Mouse (Mus musculus): ENCODE results near the gene Pmm1. TPM values are rescaled to one million over a fixed set of nuclear protein-coding genes. Genes with fewer than 3 reads are reported as not detected.

Pmm1 gene
- polyA plus RNA-seq, 1 experiment = 104 TPM

DNA sequence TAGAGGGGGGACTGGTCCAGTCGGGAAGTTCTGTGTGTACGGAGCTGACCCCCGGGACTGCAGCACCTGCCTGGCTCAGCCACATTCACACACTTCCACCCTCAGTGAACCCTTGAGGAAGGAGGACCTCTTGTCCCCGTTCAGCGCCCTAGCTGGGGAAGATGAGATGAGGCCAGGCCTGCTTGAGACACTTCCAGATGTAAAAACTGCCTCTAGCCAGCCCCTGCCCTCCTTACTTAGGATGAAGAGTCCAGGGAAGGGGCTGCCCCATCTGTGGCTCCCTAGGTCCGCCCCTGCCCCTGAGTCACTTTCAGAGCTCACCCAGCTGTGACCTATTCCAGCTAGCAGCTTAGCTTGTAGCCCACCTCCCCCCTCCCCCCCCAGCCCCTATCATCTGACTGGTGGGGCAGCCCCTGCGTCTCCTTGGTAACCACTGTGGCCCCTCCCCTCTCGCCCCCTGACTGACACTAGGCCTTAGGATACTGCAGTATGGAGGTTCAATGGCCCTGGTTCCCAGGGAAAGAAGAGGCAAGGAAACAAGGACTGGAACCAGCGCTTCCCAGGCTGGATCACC is 17.5 kb downstream of the Pmm1 start:
- Histone ChIP-seq H3K4me2 (ENCODE audit: low read depth) (no peak overlapping the region), H3ac (ENCODE audit: control insufficient read depth, insufficient read length) (no peak overlapping the region), H3K36me3 (ENCODE audit: control insufficient read depth, insufficient read depth) (no peaks in the 10 kb centered on the region), H3K4me3 (no peak overlapping the region), H3K27me3 (ENCODE audit: control insufficient read depth, insufficient read depth, insufficient read length) (no peaks in the 10 kb centered on the region), H3K79me2 (ENCODE audit: control insufficient read depth, insufficient read depth) (no peaks in the 10 kb centered on the region)
- TF ChIP-seq CEBPB (IDR thresholded peaks at IDR 0.05; ENCODE audit: insufficient read depth, poor library complexity, severe bottlenecking) = no peak
- no peak for TF ChIP-seq MAX (IDR thresholded peaks at IDR 0.05; ENCODE audit: low read depth)
- no peak for TF ChIP-seq USF1 (IDR thresholded peaks at IDR 0.05; ENCODE audit: low read depth)
- no peak for TF ChIP-seq POLR2A (IDR thresholded peaks at IDR 0.05; ENCODE audit: insufficient read length, low read depth)

GRCm38 (mm10) chr15:81941010-81941409 is 19.7 kb downstream of the Pmm1 start:
- no peak overlapping the region for H3ac ChIP-seq (ENCODE audit: control insufficient read depth, insufficient read length)
- H3K4me2 ChIP-seq (ENCODE audit: low read depth) = no peak overlapping the region
- no peaks in the 10 kb centered on the region for H3K36me3 ChIP-seq (ENCODE audit: control insufficient read depth, insufficient read depth)
- no peak for TF ChIP-seq TCF3 (IDR thresholded peaks at IDR 0.05; ENCODE audit: insufficient read length, low read depth)
- no peak for TF ChIP-seq TCF12 (IDR thresholded peaks at IDR 0.05; ENCODE audit: insufficient read depth, poor library complexity, severe bottlenecking)
- no peak for TF ChIP-seq REST (IDR thresholded peaks at IDR 0.05; ENCODE audit: insufficient read depth, insufficient read length)
- TF ChIP-seq POLR2AphosphoS2 (IDR thresholded peaks at IDR 0.05; ENCODE audit: insufficient read length, low read depth) = no peak
- TF ChIP-seq POLR2A (IDR thresholded peaks at IDR 0.05; ENCODE audit: insufficient read length, low read depth) = no peak
- no peak for TF ChIP-seq USF1 (IDR thresholded peaks at IDR 0.05; ENCODE audit: low read depth)
- TF ChIP-seq CEBPB (IDR thresholded peaks at IDR 0.05; ENCODE audit: insufficient read depth, poor library complexity, severe bottlenecking) = no peak
- TF ChIP-seq MYOG (IDR thresholded peaks at IDR 0.05; ENCODE audit: control insufficient read depth in 1 of 3, insufficient read depth in 1 of 3, insufficient read length in 2 of 3, low read depth in 2 of 3) = no peak
- no peak for TF ChIP-seq E2F4 (IDR thresholded peaks at IDR 0.05; ENCODE audit: insufficient read depth)
- H3K27me3 ChIP-seq (ENCODE audit: control insufficient read depth, insufficient read depth, insufficient read length) = no peaks in the 10 kb centered on the region
- no peaks in the 10 kb centered on the region for H3K79me2 ChIP-seq (ENCODE audit: control insufficient read depth, insufficient read depth)
- H3K4me3 ChIP-seq = no peak overlapping the region

- TF ChIP-seq MYOD1 (IDR thresholded peaks at IDR 0.05; ENCODE audit: control insufficient read depth in 1 of 3, insufficient read length in 2 of 3, low read depth in 2 of 3) (no peak), E2F4 (IDR thresholded peaks at IDR 0.05; ENCODE audit: insufficient read depth) (no peak), POLR2A (IDR thresholded peaks at IDR 0.05; ENCODE audit: insufficient read length, low read depth) (no peak), SRF (IDR thresholded peaks at IDR 0.05; ENCODE audit: control insufficient read depth, insufficient read length, low read depth) (no peak), REST (IDR thresholded peaks at IDR 0.05; ENCODE audit: insufficient read depth, insufficient read length) (no peak), TCF3 (IDR thresholded peaks at IDR 0.05; ENCODE audit: insufficient read length, low read depth) (no peak), TCF12 (IDR thresholded peaks at IDR 0.05; ENCODE audit: insufficient read depth, poor library complexity, severe bottlenecking) (no peak), POLR2AphosphoS2 (IDR thresholded peaks at IDR 0.05; ENCODE audit: insufficient read length, low read depth) (no peak), USF1 (IDR thresholded peaks at IDR 0.05; ENCODE audit: low read depth) (no peak)
- H3K36me3 ChIP-seq (ENCODE audit: control insufficient read depth, insufficient read depth) = no peaks in the 10 kb centered on the region
- no peak overlapping the region for H3K4me3 ChIP-seq
- no peaks in the 10 kb centered on the region for H3K27me3 ChIP-seq (ENCODE audit: control insufficient read depth, insufficient read depth, insufficient read length)
- no peak overlapping the region for H3K4me2 ChIP-seq (ENCODE audit: low read depth)
- H3ac ChIP-seq (ENCODE audit: control insufficient read depth, insufficient read length) = no peak overlapping the region
- H3K79me2 ChIP-seq (ENCODE audit: control insufficient read depth, insufficient read depth) = no peaks in the 10 kb centered on the region
Observed at GRCm38 (mm10) chr15:81940219-81940618, 20.5 kb downstream of the Pmm1 start.

DNA sequence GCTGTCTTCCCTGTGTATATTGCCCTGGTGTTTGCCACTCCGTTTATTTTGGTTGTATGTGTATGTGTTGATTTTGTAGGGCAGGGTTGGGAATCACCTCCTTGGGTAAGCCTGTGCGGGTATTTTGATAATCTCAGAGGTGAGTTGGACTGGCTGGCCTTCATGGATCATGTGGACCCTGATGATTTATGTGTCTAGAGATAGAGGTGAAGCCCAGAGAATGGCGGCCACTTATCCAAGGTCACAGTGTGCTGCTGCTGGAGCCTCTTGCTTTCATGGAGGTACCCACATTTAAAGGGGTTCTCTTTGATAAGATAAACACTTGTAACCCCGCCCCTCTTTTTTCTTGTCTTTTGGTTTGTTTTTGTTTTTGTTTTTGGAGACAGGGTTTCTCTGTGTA is 21.0 kb downstream of the Pmm1 start:
- Histone ChIP-seq H3K27me3 (ENCODE audit: control insufficient read depth, insufficient read depth, insufficient read length) (no peaks in the 10 kb centered on the region), H3K4me3 (no peak overlapping the region), H3K4me2 (ENCODE audit: low read depth) (peak overlapping the region; percentile 38), H3K79me2 (ENCODE audit: control insufficient read depth, insufficient read depth) (no peaks in the 10 kb centered on the region), H3K36me3 (ENCODE audit: control insufficient read depth, insufficient read depth) (no peaks in the 10 kb centered on the region), H3ac (ENCODE audit: control insufficient read depth, insufficient read length) (no peak overlapping the region)
- TF ChIP-seq USF1 (IDR thresholded peaks at IDR 0.05; ENCODE audit: low read depth) (no peak), POLR2A (IDR thresholded peaks at IDR 0.05; ENCODE audit: insufficient read length, low read depth) (no peak), POLR2AphosphoS2 (IDR thresholded peaks at IDR 0.05; ENCODE audit: insufficient read length, low read depth) (no peak), MAX (IDR thresholded peaks at IDR 0.05; ENCODE audit: low read depth) (no peak), SRF (IDR thresholded peaks at IDR 0.05; ENCODE audit: control insufficient read depth, insufficient read length, low read depth) (no peak), CEBPB (IDR thresholded peaks at IDR 0.05; ENCODE audit: insufficient read depth, poor library complexity, severe bottlenecking) (no peak), REST (IDR thresholded peaks at IDR 0.05; ENCODE audit: insufficient read depth, insufficient read length) (no peak), E2F4 (IDR thresholded peaks at IDR 0.05; ENCODE audit: insufficient read depth) (no peak), TCF12 (IDR thresholded peaks at IDR 0.05; ENCODE audit: insufficient read depth, poor library complexity, severe bottlenecking) (no peak), MYOD1 (IDR thresholded peaks at IDR 0.05; ENCODE audit: control insufficient read depth in 1 of 3, insufficient read length in 2 of 3, low read depth in 2 of 3) (no peak), MYOG (IDR thresholded peaks at IDR 0.05; ENCODE audit: control insufficient read depth in 1 of 3, insufficient read depth in 1 of 3, insufficient read length in 2 of 3, low read depth in 2 of 3) (no peak), TCF3 (IDR thresholded peaks at IDR 0.05; ENCODE audit: insufficient read length, low read depth) (no peak)

DNA sequence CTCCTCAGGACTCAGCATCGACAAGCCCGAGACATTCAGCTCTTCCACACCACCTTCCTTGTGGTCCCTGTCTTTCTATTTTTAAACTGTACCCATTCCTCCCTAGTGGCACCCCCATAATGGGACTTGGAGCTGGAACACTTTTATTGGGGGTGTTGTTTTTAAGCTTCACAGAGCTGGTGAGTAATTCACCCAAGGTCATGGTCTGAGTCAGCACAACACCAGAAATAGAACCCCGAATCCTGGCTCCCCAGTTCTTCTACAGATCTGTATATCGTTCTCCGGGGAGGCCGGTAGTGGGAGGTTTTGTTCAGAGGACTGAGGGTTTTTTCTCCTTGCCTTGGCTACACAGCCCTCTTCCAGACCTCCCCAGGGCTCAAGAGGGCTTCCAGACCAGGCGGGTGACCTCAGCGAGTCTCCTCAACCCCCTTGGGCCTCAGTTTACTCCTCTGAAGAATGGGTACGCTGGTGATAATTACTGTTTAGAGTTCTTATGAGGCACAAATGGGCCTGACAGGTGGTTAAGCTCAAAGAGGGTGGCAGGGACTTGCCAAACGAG is 21.5 kb downstream of the Pmm1 start:
- H3K27me3 ChIP-seq (ENCODE audit: control insufficient read depth, insufficient read depth, insufficient read length) = no peaks in the 10 kb centered on the region
- H3K4me2 ChIP-seq (ENCODE audit: low read depth) = peak overlapping the region; percentile 82
- H3K4me3 ChIP-seq = no peak overlapping the region
- no peak overlapping the region for H3ac ChIP-seq (ENCODE audit: control insufficient read depth, insufficient read length)
- TF ChIP-seq POLR2AphosphoS2 (IDR thresholded peaks at IDR 0.05; ENCODE audit: insufficient read length, low read depth) (no peak), MYOD1 (IDR thresholded peaks at IDR 0.05; ENCODE audit: control insufficient read depth in 1 of 3, insufficient read length in 2 of 3, low read depth in 2 of 3) (peak in 1 of 3 experiments; percentile 59)
- no peaks in the 10 kb centered on the region for H3K79me2 ChIP-seq (ENCODE audit: control insufficient read depth, insufficient read depth)
- no peaks in the 10 kb centered on the region for H3K36me3 ChIP-seq (ENCODE audit: control insufficient read depth, insufficient read depth)

All from myocyte (in vitro differentiated cells).